Mouse (Mus musculus) neural tube, embryonic 15.5 days (tissue): ENCODE results near the gene Kif6. TPM values are rescaled to one million over a fixed set of nuclear protein-coding genes. Genes with fewer than 3 reads are reported as not detected.
A peak's percentile ranks its signal among the peaks of the same experiment; 100 is the strongest.

Experiments
- ATAC-seq: fragments of 200-750 bp; cut with Nextera tagmentation; 2 replicates; pipeline ENCODE4 v1.8.0; 2017; ENCODE audit warnings: mild to moderate bottlenecking, moderate TSS enrichment, moderate library complexity; ENCODE audit not compliant: low FRiP score
- H3K27ac ChIP-seq: fragments of 300-500 bp; sonication (generic); replicated peaks from 2 replicates; pipeline ENCODE4 v1.5.1; 2015; ENCODE audit warnings: mild to moderate bottlenecking, inconsistent platforms
- H3K27me3 ChIP-seq: fragments of 300-500 bp; sonication (generic); replicated peaks from 2 replicates; pipeline ENCODE4 v1.6.1; 2015; ENCODE audit warnings: inconsistent platforms
- H3K36me3 ChIP-seq: fragments of 300-500 bp; sonication (generic); 2 replicates; pipeline ENCODE4 v1.6.1; 2015; ENCODE audit warnings: inconsistent platforms
- H3K4me1 ChIP-seq: fragments of 300-500 bp; sonication (generic); 2 replicates; pipeline ENCODE4 v1.6.1; 2015; ENCODE audit warnings: inconsistent platforms
- H3K4me2 ChIP-seq: fragments of 300-500 bp; sonication (generic); 2 replicates; pipeline ENCODE4 v1.6.1; 2015; ENCODE audit warnings: inconsistent platforms, mild to moderate bottlenecking, moderate library complexity
- H3K4me3 ChIP-seq: fragments of 300-500 bp; sonication (generic); replicated peaks from 2 replicates; pipeline ENCODE4 v1.5.1; 2015; ENCODE audit warnings: mild to moderate bottlenecking, inconsistent platforms
- H3K9ac ChIP-seq: fragments of 300-500 bp; sonication (generic); replicated peaks from 2 replicates; pipeline ENCODE4 v1.6.1; 2015; ENCODE audit warnings: mild to moderate bottlenecking, inconsistent platforms
- H3K9me3 ChIP-seq: fragments of 300-500 bp; sonication (generic); replicated peaks from 2 replicates; pipeline ENCODE4 v1.6.1; 2016; ENCODE audit warnings: inconsistent platforms
- WGBS: fragments of 180-500 bp; shearing (Covaris S2); methylation state at CpG from one replicate; pipeline ENCODE4 v1.1.7; 2015; ENCODE audit warnings: mixed read lengths; 5-methylcytosine and 5-hydroxymethylcytosine counted together
- polyA plus RNA-seq: library from polyadenylated mRNA; unstranded; fragments of >200 nt; fragmentation: Nextera tagmentation; extraction: Ambion mirVana; gene quantifications from 2 replicates; pipeline ENCODE4 v1.2.1, GENCODE M21; 2015

Gene Kif6
- polyA plus RNA-seq, 1 experiment from 2014 or later: 2.1 TPM

DNA sequence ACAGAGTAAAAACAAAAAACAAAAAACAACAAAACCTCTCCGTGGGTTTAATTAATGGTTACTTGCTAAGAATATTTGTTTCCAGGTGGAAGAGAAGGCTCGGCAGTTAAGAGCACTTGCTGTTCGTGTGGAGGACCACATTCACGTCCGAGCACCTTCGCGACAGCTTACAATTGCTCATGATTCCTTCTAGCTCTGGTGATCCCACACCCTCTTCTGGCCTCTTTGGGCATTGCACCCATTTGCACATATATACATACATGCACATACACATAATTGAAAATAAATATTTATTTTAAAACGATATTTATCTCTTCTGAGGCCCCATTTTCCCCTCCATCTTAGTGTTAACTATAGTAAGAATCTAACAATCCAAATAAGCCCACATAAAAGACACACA lies 13.9 kb downstream of the Kif6 start:
- Histone ChIP-seq H3K4me3 (no peak overlapping the region), H3K4me1 (peaks cover under 1% of the 10 kb centered on the region; the same call in 1 of the 2 replicates), H3K27ac (no peak overlapping the region), H3K9me3 (no peaks in the 10 kb centered on the region), H3K4me2 (no peak overlapping the region), H3K9ac (no peak overlapping the region), H3K36me3 (no peaks in the 10 kb centered on the region), H3K27me3 (no peaks in the 10 kb centered on the region)
- ATAC-seq: no peak
- 92% methylated on average over 8 of the region's 8 CpGs for WGBS

DNA sequence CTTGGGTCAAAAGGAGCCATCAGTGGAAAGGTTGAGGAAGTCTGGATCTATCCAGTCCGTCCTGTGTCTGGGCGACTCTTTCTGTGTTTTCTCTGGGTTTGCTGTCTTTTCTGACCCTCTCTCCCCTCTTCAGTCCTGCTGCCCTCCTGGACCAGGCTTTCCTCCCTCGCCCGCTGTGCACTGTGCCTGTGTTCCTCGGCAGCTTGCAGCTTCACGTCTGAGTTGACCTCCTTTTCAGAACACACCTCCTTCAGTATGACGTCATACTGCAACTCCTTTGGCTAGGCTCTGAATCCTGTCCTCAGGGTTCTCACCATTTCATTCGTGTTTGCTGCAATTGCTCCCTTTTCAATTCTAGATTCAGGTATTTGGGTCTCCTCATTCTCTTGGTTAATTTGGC lies 18.1 kb downstream of the Kif6 start:
- whole genome bisulfite sequencing: 62% methylated on average over 8 of the region's 8 CpGs
- no peaks in the 10 kb centered on the region for H3K27me3 ChIP-seq
- no peak for ATAC-seq

GRCm38 (mm10) chr17:49641903-49642302 lies 27.0 kb downstream of the Kif6 start:
- no peaks in the 10 kb centered on the region for H3K4me1 ChIP-seq
- no peak for ATAC-seq
- no peaks in the 10 kb centered on the region for H3K27me3 ChIP-seq
- no peaks in the 10 kb centered on the region for H3K9me3 ChIP-seq
- H3K9ac ChIP-seq: no peak overlapping the region
- no peak overlapping the region for H3K4me3 ChIP-seq
- no peaks in the 10 kb centered on the region for H3K36me3 ChIP-seq
- WGBS: 93% methylated on average over 6 of the region's 6 CpGs
- H3K4me2 ChIP-seq: no peak overlapping the region
- no peak overlapping the region for H3K27ac ChIP-seq

More for the DNA sequence above, 18.1 kb downstream of the Kif6 start:
- Histone ChIP-seq H3K9ac (no peak overlapping the region), H3K36me3 (no peaks in the 10 kb centered on the region), H3K4me1 (peaks cover 11% of the 10 kb centered on the region; the same call in 1 of the 2 replicates), H3K9me3 (no peaks in the 10 kb centered on the region), H3K4me2 (no peak overlapping the region), H3K4me3 (no peak overlapping the region), H3K27ac (no peak overlapping the region)

DNA sequence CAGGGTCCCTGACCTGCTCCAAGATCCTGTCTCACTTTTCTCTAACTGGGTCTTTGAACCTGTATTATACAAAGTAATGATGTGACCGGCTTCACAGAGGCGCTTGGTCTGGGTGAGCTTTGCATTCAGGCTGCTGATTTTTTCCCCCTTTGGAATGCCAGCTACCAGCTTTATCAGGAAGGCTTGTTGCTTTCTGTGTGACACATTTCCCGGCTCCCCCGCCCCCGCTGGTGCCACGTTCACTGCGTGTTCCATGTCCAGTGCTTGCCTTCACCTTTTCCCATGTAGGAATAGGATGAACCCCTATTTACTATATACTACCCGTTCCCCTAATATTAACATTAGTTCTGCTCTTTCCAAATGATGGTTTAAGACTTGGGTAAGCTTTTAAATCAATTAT lies 27.4 kb downstream of the Kif6 start:
- Histone ChIP-seq H3K4me2 (no peak overlapping the region), H3K27ac (no peak overlapping the region), H3K9ac (no peak overlapping the region), H3K4me3 (no peak overlapping the region), H3K4me1 (no peaks in the 10 kb centered on the region), H3K27me3 (no peaks in the 10 kb centered on the region), H3K9me3 (no peaks in the 10 kb centered on the region), H3K36me3 (no peaks in the 10 kb centered on the region)
- whole genome bisulfite sequencing: 99% methylated on average over 8 of the region's 8 CpGs
- no peak for ATAC-seq

- Histone ChIP-seq H3K27me3 (no peaks in the 10 kb centered on the region), H3K36me3 (no peaks in the 10 kb centered on the region), H3K4me1 (no peaks in the 10 kb centered on the region), H3K27ac (no peak overlapping the region), H3K9me3 (no peaks in the 10 kb centered on the region), H3K4me2 (no peak overlapping the region), H3K4me3 (no peak overlapping the region), H3K9ac (no peak overlapping the region)
- 86% methylated on average over 11 of the region's 11 CpGs for WGBS
- no peak for ATAC-seq
Measured at GRCm38 (mm10) chr17:49642889-49643490, 28.1 kb downstream of the Kif6 start.

GRCm38 (mm10) chr17:49646267-49646666 lies 31.3 kb downstream of the Kif6 start:
- Histone ChIP-seq H3K4me1 (no peaks in the 10 kb centered on the region), H3K36me3 (no peaks in the 10 kb centered on the region), H3K9ac (no peak overlapping the region), H3K9me3 (no peaks in the 10 kb centered on the region), H3K4me2 (no peak overlapping the region), H3K27ac (no peak overlapping the region), H3K27me3 (no peaks in the 10 kb centered on the region), H3K4me3 (no peak overlapping the region)
- WGBS: 93% methylated on average over 5 of the region's 5 CpGs
- ATAC-seq: no peak

DNA sequence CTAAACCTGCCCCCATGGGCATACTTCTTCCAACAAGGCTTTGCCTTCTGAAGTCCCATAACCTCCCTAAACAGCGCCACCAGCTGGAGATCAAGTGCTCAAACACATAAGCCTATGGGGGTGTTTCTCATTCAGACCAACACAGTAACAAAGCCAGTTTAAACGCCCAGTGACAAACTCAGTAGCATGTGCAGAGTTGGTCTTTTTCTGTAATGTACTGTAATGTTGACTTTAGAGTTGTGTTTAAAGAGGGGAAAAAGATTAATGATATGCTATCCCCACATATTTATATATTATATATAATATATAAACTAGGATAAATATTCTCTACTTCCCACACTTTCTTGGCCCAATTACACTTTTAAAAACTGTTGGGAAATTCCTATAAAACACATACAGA lies 34.0 kb downstream of the Kif6 start:
- Histone ChIP-seq H3K4me3 (no peak overlapping the region), H3K4me2 (no peak overlapping the region), H3K9me3 (no peaks in the 10 kb centered on the region), H3K27me3 (no peaks in the 10 kb centered on the region), H3K27ac (no peak overlapping the region), H3K4me1 (no peaks in the 10 kb centered on the region), H3K9ac (no peak overlapping the region), H3K36me3 (no peaks in the 10 kb centered on the region)
- no peak for ATAC-seq
- WGBS: 76% methylated on average over 2 of the region's 2 CpGs

- Histone ChIP-seq H3K4me1 (no peaks in the 10 kb centered on the region), H3K27me3 (no peaks in the 10 kb centered on the region), H3K9ac (no peak overlapping the region), H3K27ac (no peak overlapping the region), H3K4me3 (no peak overlapping the region), H3K9me3 (no peaks in the 10 kb centered on the region), H3K4me2 (no peak overlapping the region), H3K36me3 (no peaks in the 10 kb centered on the region)
- ATAC-seq: no peak
- WGBS: 89% methylated on average over 7 of the region's 7 CpGs
Measured at GRCm38 (mm10) chr17:49649394-49649793, 34.5 kb downstream of the Kif6 start.

GRCm38 (mm10) chr17:49650366-49650765 lies 35.4 kb downstream of the Kif6 start:
- H3K36me3 ChIP-seq: no peaks in the 10 kb centered on the region
- no peaks in the 10 kb centered on the region for H3K4me1 ChIP-seq
- H3K9me3 ChIP-seq: no peaks in the 10 kb centered on the region
- H3K4me2 ChIP-seq: no peak overlapping the region
- H3K9ac ChIP-seq: no peak overlapping the region
- ATAC-seq: no peak
- no peak overlapping the region for H3K4me3 ChIP-seq
- H3K27ac ChIP-seq: no peak overlapping the region
- WGBS: 88% methylated on average over 4 of the region's 4 CpGs
- no peaks in the 10 kb centered on the region for H3K27me3 ChIP-seq

DNA sequence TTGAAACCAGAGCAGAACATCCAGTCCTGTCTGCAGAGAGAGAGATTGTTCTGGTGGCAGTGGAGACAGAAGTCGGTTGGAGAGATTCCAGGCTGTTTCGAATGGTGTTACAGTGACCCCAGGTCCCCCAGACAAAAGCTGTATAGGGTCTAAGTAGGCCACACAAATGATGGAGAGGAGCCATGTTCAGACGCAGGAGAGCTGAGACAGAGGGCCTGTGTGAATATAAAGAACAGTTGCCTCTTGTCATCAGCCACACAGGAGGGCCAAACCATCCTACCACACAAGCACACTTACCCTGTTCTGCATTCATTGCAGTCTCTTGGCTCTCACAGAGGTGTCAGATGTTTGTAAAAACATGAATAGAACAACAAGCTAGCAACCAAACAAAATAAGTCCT lies 37.4 kb downstream of the Kif6 start:
- no peaks in the 10 kb centered on the region for H3K36me3 ChIP-seq
- no peaks in the 10 kb centered on the region for H3K9me3 ChIP-seq
- peak; percentile 31; the same call in 1 of the 2 replicates for ATAC-seq
- 48% methylated on average over 3 of the region's 3 CpGs for WGBS
- no peak overlapping the region for H3K4me2 ChIP-seq
- H3K4me1 ChIP-seq: no peaks in the 10 kb centered on the region
- H3K27ac ChIP-seq: no peak overlapping the region
- no peaks in the 10 kb centered on the region for H3K27me3 ChIP-seq
- no peak overlapping the region for H3K4me3 ChIP-seq
- H3K9ac ChIP-seq: no peak overlapping the region

DNA sequence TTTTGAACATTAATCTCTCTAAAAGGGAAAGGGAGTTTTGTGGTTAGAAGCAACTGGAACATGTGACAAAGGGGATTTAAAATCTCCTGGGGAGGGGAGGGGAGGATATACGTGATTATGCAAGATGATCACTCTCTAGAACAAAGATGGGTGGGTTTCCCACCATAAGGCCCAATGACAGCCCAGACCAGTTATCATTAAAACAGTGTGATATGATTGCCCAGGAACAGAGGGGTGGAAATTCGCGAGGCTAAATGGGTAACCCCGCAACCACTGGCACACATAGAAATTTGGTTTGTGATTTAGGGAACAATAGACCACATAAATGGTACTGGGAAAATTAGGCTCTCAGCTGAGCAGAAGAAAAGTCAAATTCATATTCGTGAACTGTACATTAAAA lies 37.9 kb downstream of the Kif6 start:
- Histone ChIP-seq H3K27ac (no peak overlapping the region), H3K9me3 (no peaks in the 10 kb centered on the region), H3K4me1 (no peaks in the 10 kb centered on the region), H3K4me2 (no peak overlapping the region), H3K36me3 (no peaks in the 10 kb centered on the region), H3K27me3 (no peaks in the 10 kb centered on the region), H3K9ac (no peak overlapping the region), H3K4me3 (no peak overlapping the region)
- ATAC-seq: no peak
- WGBS: 75% methylated on average over 5 of the region's 5 CpGs

GRCm38 (mm10) chr17:49661626-49662025 lies 46.7 kb downstream of the Kif6 start:
- H3K4me2 ChIP-seq: no peak overlapping the region

DNA sequence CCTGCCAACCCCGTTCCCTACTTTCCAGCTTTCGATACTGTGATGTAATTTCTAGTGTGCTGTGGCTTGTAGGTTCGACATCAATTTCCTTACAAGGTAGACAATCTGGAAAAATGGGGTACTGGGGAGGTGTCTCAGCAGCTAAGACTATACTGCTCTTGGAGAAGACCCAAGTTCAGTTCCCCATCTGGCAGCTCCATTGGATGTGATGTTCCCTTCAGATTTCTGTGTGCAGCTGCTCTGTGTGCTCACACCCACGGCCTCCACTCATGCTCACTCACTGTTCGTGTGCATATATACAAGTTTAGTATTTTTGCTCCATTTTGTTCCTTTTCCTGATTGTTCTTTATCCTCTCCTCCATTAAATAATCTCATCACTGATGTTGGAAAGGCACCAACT lies 51.8 kb downstream of the Kif6 start:
- 86% methylated on average over 5 of the region's 5 CpGs for WGBS
- H3K9me3 ChIP-seq: no peaks in the 10 kb centered on the region
- peaks cover 9% of the 10 kb centered on the region for H3K4me1 ChIP-seq
- no peaks in the 10 kb centered on the region for H3K27me3 ChIP-seq
- H3K4me3 ChIP-seq: no peak overlapping the region
- no peak overlapping the region for H3K27ac ChIP-seq
- H3K36me3 ChIP-seq: no peaks in the 10 kb centered on the region
- H3K9ac ChIP-seq: no peak overlapping the region
- no peak overlapping the region for H3K4me2 ChIP-seq
- no peak for ATAC-seq

More at GRCm38 (mm10) chr17:49661626-49662025, 46.7 kb downstream of the Kif6 start:
- H3K9me3 ChIP-seq: no peaks in the 10 kb centered on the region
- no peak overlapping the region for H3K9ac ChIP-seq
- no peaks in the 10 kb centered on the region for H3K27me3 ChIP-seq
- H3K4me1 ChIP-seq: no peaks in the 10 kb centered on the region
- no peaks in the 10 kb centered on the region for H3K36me3 ChIP-seq
- no peak overlapping the region for H3K4me3 ChIP-seq
- no peak for ATAC-seq
- H3K27ac ChIP-seq: no peak overlapping the region
- 70% methylated on average over 6 of the region's 6 CpGs for WGBS
